Mouse (Mus musculus): ENCODE measurements around the gene Gm48551. TPM values are rescaled to one million over a fixed set of nuclear protein-coding genes. Genes with fewer than 3 reads are reported as not detected.

Gene Gm48551
- 3.6 and 4.8 TPM in 2 replicates for polyA plus RNA-seq (2014; fragmentation: Nextera tagmentation; extraction: Ambion mirVana)

DNA sequence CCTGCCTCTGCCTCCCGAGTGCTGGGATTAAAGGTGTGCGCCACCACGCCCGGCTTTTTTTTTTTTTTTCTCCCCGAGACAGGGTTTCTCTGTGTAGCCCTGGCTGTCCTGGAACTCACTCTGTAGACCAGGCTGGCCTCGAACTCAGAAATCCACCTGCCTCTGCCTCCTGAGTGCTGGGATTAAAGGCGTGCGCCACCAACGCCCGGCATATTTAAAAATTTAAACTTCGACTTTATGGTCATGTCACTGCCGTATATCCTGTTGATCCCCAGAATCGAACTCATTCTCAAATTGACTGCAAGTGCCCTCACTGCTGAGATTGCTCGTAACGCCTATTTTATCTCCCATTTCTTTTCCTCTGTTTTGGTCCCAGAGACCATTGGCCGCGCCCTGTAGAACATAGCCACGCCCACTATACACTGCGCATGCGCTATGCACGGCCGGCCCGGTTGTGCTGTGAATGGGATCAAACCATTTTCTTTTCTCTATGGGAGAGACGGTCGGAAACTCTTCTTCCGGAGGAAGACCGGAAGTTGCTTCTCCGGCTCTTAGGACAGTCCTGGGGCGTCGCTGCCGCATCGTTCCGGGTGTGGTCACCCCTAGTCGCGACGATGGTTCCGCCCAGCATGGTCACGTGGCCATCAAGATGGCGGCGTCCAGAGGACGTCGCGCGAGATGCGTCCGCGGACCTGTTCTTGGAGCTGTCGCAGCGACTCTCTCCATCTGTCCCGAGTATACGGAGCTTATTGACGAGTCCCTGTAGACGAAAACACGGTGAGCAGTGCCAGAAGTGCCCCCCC lies at the start of gene Gm48551, which contains the start of gene Dohh:
Gene Gm48551, plus strand, starts transcription at position 665 of the 803 bp plus-strand sequence.
Gene Dohh, plus strand, starts transcription at position 627 of the 803 bp plus-strand sequence.
- Histone ChIP-seq H3K4me2 (ENCODE audit: low read length) (peak within 1 kb of the TSS; percentile 79), H3K36me3 (ENCODE audit: control insufficient read depth, insufficient read depth, low read length) (peaks cover 33% of the 10 kb centered on the region), H3K9me3 (replicated peaks; ENCODE audit: control insufficient read depth, low read length) (no peaks in the 10 kb centered on the region), H3K27ac (ENCODE audit: low read depth, low read length) (peak within 1 kb of the TSS; percentile 81), H3K4me1 (ENCODE audit: control insufficient read depth, insufficient read depth, low read length) (peaks cover 9% of the 10 kb centered on the region), H3K9ac (ENCODE audit: low read length) (peak within 1 kb of the TSS; percentile 77), H3K4me3 (ENCODE audit: low read depth, low read length) (peak within 1 kb of the TSS; percentile 77), H3K27me3 (replicated peaks; ENCODE audit: control insufficient read depth, insufficient read depth, low read length) (no peaks in the 10 kb centered on the region)
- DNase-seq (ENCODE audit: low spot score) (peak; percentile 100), ATAC-seq (peak; percentile 97)
- WGBS: 7% methylated on average over 52 of the region's 54 CpGs

DNA sequence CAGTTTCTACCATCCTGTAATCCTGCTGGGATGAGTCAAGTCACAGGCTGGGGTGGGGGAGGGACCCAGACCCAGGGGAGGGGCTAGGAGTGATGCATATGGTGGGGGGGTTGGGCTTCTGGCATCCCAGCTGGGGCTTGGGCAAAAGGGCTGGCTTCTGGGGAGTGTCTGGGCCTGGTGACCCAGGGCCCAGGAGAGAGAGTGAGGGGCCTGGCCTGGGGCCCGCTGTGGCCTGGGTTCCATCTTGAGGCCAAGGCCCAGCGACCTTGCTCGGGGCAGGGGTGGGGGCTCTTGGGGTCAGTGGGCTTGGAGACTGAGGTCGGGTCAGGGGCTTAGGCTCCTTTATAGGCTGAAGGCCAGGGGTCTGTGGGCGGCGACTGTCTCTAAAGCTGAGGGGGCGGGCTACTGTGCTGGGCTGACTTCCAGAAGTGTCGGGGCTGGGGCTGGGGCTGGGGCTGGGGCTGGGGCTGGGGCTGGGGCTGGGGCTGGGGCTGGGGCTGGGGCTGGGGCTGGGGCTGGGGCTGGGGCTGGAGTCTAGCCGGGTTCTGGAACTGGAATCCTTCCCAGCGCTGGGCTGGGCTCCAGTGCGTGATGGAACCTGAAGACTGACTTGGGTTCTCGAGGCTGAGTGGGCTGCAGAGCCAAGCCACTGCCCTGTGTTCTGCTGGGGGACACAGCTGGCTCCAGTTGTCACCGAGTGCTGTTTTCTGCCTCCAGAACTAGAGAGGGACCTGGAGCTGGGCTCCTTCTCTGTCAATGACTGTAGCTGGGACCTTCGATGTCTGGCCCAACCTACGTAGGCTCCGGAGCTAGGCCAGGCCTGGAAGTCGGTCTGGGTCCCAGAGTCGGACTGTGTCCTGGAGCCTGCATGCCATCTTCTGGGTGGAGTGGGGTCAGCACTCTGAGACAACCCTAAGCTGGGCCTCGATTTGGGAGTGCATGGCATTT lies 48.6 kb upstream of the Gm48551 start:
- Histone ChIP-seq H3K27me3 (replicated peaks; ENCODE audit: control insufficient read depth, insufficient read depth, low read length) (peaks cover 10% of the 10 kb centered on the region; the same call in 1 of the 2 replicates), H3K9me3 (replicated peaks; ENCODE audit: control insufficient read depth, low read length) (no peaks in the 10 kb centered on the region), H3K36me3 (ENCODE audit: control insufficient read depth, insufficient read depth, low read length) (no peaks in the 10 kb centered on the region), H3K4me3 (ENCODE audit: low read depth, low read length) (no peak overlapping the region), H3K4me1 (ENCODE audit: control insufficient read depth, insufficient read depth, low read length) (no peaks in the 10 kb centered on the region), H3K27ac (ENCODE audit: low read depth, low read length) (no peak overlapping the region), H3K9ac (ENCODE audit: low read length) (0 out of 2 replicates have a peak overlapping the region, but pooled peaks have one; percentile 8), H3K4me2 (ENCODE audit: low read length) (no peak overlapping the region)
- DNase-seq (ENCODE audit: low spot score) (no peak), ATAC-seq (no peak)
- 38% methylated on average over 16 of the region's 19 CpGs for whole genome bisulfite sequencing

DNA sequence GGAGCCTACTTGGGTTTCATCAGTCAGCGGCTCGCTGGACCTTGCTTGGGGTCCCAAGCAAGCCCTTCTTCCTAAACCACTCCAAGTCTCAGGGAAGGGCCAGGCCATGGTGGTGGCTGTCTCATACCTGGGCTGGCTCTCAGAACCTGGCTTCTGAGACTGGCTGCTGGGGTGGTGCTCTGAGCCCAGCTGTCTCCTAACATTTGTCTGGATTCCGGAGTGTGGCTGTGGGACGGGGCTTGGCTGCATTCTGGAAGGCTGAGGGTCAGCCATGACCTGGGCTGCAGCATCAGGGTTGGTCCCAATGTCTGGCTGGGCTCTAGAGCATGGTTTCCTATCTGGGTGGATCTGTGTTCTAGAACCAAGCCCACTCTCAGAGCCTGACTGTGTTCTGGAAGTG lies 47.7 kb upstream of the Gm48551 start:
- DNase-seq (ENCODE audit: low spot score) (no peak), ATAC-seq (no peak)
- peaks cover 17% of the 10 kb centered on the region for H3K27me3 ChIP-seq (replicated peaks; ENCODE audit: control insufficient read depth, insufficient read depth, low read length)
- no peak overlapping the region for H3K9ac ChIP-seq (ENCODE audit: low read length)
- no peak overlapping the region for H3K4me2 ChIP-seq (ENCODE audit: low read length)
- H3K27ac ChIP-seq (ENCODE audit: low read depth, low read length): no peak overlapping the region
- H3K9me3 ChIP-seq (replicated peaks; ENCODE audit: control insufficient read depth, low read length): no peaks in the 10 kb centered on the region
- WGBS: 98% methylated on average over 4 of the region's 4 CpGs
- no peak overlapping the region for H3K4me3 ChIP-seq (ENCODE audit: low read depth, low read length)
- H3K4me1 ChIP-seq (ENCODE audit: control insufficient read depth, insufficient read depth, low read length): no peaks in the 10 kb centered on the region
- no peaks in the 10 kb centered on the region for H3K36me3 ChIP-seq (ENCODE audit: control insufficient read depth, insufficient read depth, low read length)

DNA sequence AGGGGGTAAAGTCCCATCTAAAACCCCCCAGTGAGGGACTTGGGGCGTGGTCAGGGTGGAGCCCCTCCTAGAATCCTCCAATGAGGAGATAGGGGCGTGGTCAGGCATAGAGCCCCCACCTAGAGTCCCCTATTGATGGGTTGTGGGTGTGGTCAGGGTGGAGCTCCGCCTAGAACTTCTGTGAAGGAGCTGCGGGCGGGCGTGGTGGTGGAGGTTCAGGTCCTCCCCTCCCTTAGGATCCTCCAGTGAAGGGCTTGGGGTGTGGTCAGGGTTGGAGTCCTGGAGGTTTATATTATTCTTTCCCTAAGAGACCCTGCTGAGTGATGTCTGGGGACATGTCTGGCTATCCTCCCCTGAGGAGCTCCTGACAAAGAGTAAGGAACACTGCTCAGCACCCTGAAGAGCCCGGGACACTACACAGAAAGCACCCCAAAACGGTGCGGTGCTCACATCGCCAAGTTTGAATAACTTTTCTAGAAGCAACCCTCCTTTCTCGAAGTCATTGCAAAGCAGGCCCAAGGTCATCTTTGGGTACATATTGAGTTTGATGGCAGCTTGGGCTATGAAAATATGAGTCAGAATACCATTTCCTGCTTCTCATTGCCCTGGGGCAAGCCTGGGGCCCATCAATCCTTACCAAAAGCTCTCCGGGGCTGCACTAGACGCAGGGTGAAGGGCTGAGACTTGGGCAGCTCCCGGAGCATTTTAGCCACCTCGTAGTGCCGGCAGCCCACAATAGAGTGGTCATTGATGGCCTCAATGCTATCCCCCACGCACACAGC lies 43.5 kb upstream of the Gm48551 start:
- 41% methylated on average over 17 of the region's 17 CpGs for WGBS
- Histone ChIP-seq H3K4me1 (ENCODE audit: control insufficient read depth, insufficient read depth, low read length) (no peaks in the 10 kb centered on the region), H3K9ac (ENCODE audit: low read length) (no peak overlapping the region), H3K36me3 (ENCODE audit: control insufficient read depth, insufficient read depth, low read length) (no peaks in the 10 kb centered on the region), H3K9me3 (replicated peaks; ENCODE audit: control insufficient read depth, low read length) (no peaks in the 10 kb centered on the region), H3K4me3 (ENCODE audit: low read depth, low read length) (no peak overlapping the region), H3K27me3 (replicated peaks; ENCODE audit: control insufficient read depth, insufficient read depth, low read length) (peaks cover 38% of the 10 kb centered on the region), H3K4me2 (ENCODE audit: low read length) (no peak overlapping the region), H3K27ac (ENCODE audit: low read depth, low read length) (no peak overlapping the region)
- ATAC-seq (no peak), DNase-seq (ENCODE audit: low spot score) (no peak)

DNA sequence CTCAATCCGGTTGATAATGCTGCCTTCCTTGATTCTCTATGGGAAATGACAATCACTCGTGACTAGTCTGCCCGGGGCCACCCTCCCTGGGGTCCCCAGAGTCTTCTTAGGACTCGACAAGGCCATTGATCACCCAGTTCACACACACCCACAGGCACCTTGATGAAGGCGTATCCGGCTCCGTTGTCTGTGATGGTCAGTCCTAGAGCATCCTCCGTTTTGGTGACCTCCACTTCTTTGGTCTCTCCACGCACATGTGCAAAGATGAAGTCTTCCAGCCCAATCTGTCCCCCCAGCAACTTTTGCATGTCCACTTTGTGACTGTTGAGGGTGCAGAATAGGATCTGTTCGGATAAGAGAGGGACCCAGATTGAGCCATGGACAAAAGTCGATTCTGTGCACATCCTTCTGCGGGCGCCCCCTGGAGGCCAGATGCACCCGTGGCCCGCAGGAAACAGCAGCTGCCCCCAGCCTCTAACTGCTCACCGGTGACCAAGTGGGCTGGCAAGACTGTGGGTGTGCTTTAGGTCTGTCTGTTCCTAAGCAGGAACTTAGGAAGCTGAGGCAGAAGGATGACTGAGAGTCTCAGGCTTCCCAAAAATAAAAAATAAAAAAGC lies 42.8 kb upstream of the Gm48551 start:
- Histone ChIP-seq H3K4me1 (ENCODE audit: control insufficient read depth, insufficient read depth, low read length) (peaks cover under 1% of the 10 kb centered on the region; the same call in 1 of the 2 replicates), H3K4me2 (ENCODE audit: low read length) (no peak overlapping the region), H3K4me3 (ENCODE audit: low read depth, low read length) (no peak overlapping the region), H3K9ac (ENCODE audit: low read length) (no peak overlapping the region), H3K36me3 (ENCODE audit: control insufficient read depth, insufficient read depth, low read length) (no peaks in the 10 kb centered on the region), H3K27ac (ENCODE audit: low read depth, low read length) (no peak overlapping the region), H3K27me3 (replicated peaks; ENCODE audit: control insufficient read depth, insufficient read depth, low read length) (peaks cover 38% of the 10 kb centered on the region), H3K9me3 (replicated peaks; ENCODE audit: control insufficient read depth, low read length) (no peaks in the 10 kb centered on the region)
- ATAC-seq (no peak), DNase-seq (ENCODE audit: low spot score) (peak; percentile 52)
- WGBS: 37% methylated on average over 16 of the region's 16 CpGs

DNA sequence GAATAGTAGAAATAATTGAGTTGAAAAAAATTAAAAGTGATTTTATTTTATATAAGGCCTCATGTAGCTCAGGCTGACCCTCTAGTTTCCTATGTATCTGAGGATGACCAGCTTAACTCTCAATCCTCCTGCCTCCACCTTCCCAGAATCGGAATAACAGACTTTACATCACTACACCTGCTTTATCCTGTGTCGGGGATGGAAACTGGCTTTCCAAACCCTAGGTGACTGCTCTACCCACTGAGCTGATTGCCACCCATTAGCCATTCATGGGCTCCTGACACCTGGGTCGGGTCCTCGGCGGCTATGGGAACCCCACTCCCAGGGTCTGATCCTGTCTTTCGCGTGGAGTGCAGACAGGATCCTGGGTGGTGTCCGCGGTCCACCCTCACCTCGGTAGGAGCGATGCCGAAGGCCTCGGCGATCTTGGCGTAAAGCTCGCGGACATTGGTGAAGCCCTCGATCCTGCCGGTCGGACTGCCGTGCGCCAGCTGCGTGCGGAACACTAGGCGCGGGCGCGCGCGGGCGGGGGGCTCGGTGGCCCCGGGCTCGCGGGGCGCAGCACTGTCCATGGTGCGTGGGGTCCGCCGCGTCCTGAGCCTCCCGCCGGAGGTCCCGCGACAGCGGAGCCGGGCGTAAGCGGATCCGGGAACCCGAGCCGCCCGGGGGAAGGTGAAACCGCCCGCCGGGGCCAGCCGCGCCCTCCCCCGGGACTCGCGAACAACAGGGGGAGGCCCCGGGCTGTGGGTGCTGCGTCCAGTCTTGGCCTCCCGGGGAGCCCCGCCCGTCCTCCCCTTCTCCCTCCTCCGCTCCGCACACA lies 41.4 kb upstream of the Gm48551 start, which contains the start of gene Gipc3:
Gene Gipc3, minus strand, starts transcription at position 581 of the 820 bp plus-strand sequence.
- H3K9me3 ChIP-seq (replicated peaks; ENCODE audit: control insufficient read depth, low read length): no peaks in the 10 kb centered on the region
- peaks cover 6% of the 10 kb centered on the region for H3K36me3 ChIP-seq (ENCODE audit: control insufficient read depth, insufficient read depth, low read length)
- H3K4me3 ChIP-seq (ENCODE audit: low read depth, low read length): peak within 1 kb of the TSS; percentile 33
- DNase-seq (ENCODE audit: low spot score): no peak
- H3K27ac ChIP-seq (ENCODE audit: low read depth, low read length): no peak within 1 kb of the TSS
- WGBS: 4% methylated on average over 48 of the region's 67 CpGs
- ATAC-seq: no peak
- peak within 1 kb of the TSS; percentile 58 for H3K4me2 ChIP-seq (ENCODE audit: low read length)
- H3K4me1 ChIP-seq (ENCODE audit: control insufficient read depth, insufficient read depth, low read length): peaks cover 8% of the 10 kb centered on the region; the same call in 1 of the 2 replicates
- peak within 1 kb of the TSS; percentile 59 for H3K9ac ChIP-seq (ENCODE audit: low read length)
- H3K27me3 ChIP-seq (replicated peaks; ENCODE audit: control insufficient read depth, insufficient read depth, low read length): peaks cover 38% of the 10 kb centered on the region

DNA sequence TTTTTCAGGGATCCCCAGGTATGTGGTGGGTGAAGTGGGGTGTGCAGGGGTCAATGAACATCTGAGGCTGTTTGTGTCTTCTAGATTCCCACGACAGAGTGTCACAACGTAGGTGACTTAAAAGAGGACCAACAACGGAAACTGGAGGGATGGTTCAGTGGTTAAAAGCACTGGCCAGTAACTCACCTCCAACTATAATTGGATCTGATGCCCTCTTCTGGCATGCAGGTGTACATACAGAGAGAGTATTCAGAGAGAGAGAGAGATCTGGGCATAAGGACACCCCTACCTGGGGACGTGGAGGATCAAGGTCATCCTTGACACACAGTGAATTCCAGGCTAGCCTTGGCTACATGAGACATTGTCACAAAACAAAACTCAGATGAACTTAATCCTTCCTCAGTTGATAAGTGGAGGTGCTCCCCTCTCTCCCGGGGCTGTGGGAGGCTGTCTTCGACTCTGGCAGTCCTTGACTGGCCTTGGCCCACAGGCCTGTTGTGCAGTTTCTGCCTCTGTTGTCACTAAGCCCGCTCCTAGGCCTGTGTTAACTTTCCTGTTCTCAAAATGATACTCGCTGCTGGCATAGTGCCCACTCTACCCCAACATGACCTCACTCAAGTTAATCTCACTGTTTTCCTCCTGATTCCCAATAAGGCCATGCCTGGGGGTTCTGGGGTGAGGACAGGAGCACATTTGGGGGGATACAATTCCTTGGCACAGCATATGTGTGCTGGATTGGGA lies 39.7 kb upstream of the Gm48551 start:
- 52% methylated on average over 8 of the region's 8 CpGs for WGBS
- Histone ChIP-seq H3K27me3 (replicated peaks; ENCODE audit: control insufficient read depth, insufficient read depth, low read length) (peaks cover 38% of the 10 kb centered on the region), H3K27ac (ENCODE audit: low read depth, low read length) (no peak overlapping the region)

More for the DNA sequence above, 39.7 kb upstream of the Gm48551 start:
- DNase-seq (ENCODE audit: low spot score): no peak
- ATAC-seq: no peak
- Histone ChIP-seq H3K9me3 (replicated peaks; ENCODE audit: control insufficient read depth, low read length) (no peaks in the 10 kb centered on the region), H3K9ac (ENCODE audit: low read length) (no peak overlapping the region), H3K4me1 (ENCODE audit: control insufficient read depth, insufficient read depth, low read length) (peaks cover 12% of the 10 kb centered on the region), H3K4me2 (ENCODE audit: low read length) (no peak overlapping the region), H3K36me3 (ENCODE audit: control insufficient read depth, insufficient read depth, low read length) (peaks cover 10% of the 10 kb centered on the region), H3K4me3 (ENCODE audit: low read depth, low read length) (no peak overlapping the region)

All from forebrain, embryonic 14.5 days (tissue).